Mouse (Mus musculus) small intestine, adult 2 months (tissue): Measurements from ENCODE around the gene Tcta. TPM values are rescaled to one million over a fixed set of nuclear protein-coding genes. Genes with fewer than 3 reads are reported as not detected.
"Not testable (repeated sequence)": the region's sequence is repeated elsewhere in the genome, so short reads cannot be mapped to it uniquely, and the experiment has no call there.

Experiments
- H3K27ac ChIP-seq: fragments of 200-500 bp; 2 replicates; pipeline ENCODE4 v1.5.1; 2012; ENCODE audit warnings: low read depth, low read length, control low read depth, inconsistent platforms; ENCODE audit not compliant: insufficient read depth
- H3K27me3 ChIP-seq: fragments of 200-500 bp; 2 replicates; pipeline ENCODE4 v1.6.1; 2012; ENCODE audit warnings: mild to moderate bottlenecking, moderate library complexity, low read length, inconsistent platforms; ENCODE audit not compliant: control insufficient read depth, insufficient read depth
- H3K36me3 ChIP-seq: fragments of 200-500 bp; 2 replicates; pipeline ENCODE4 v1.6.1; 2012; ENCODE audit warnings: mild to moderate bottlenecking, low read length, control low read depth, inconsistent platforms; ENCODE audit not compliant: control insufficient read depth, insufficient read depth
- H3K4me1 ChIP-seq: fragments of 200-500 bp; 2 replicates; pipeline ENCODE4 v1.6.1; 2012; ENCODE audit warnings: low read length, inconsistent platforms, mixed read lengths; ENCODE audit not compliant: control insufficient read depth, insufficient read depth, insufficient read length
- H3K4me3 ChIP-seq: fragments of 200-500 bp; 2 replicates; pipeline ENCODE4 v1.5.1; 2012; ENCODE audit warnings: low read depth, mild to moderate bottlenecking, control low read depth, inconsistent platforms, low read length, moderate library complexity
- CTCF ChIP-seq: fragments of 200-500 bp; IDR thresholded peaks from 2 replicates; pipeline ENCODE4 v1.5.1; 2012; ENCODE audit warnings: low read depth, mild to moderate bottlenecking, control low read depth, inconsistent platforms, low read length, moderate library complexity, mixed read lengths; ENCODE audit not compliant: insufficient replicate concordance, insufficient read length; ENCODE audit errors: extremely low read depth
- POLR2A ChIP-seq: fragments of 200-500 bp; IDR thresholded peaks from 2 replicates; pipeline ENCODE4 v1.6.1; 2012; ENCODE audit warnings: low read depth, mild to moderate bottlenecking, control low read depth, inconsistent platforms, low read length, moderate library complexity
- WGBS: fragments of 180-500 bp; shearing (Covaris S2); methylation state at CpG from one replicate; pipeline ENCODE4 v1.1.7; 2018; 5-methylcytosine and 5-hydroxymethylcytosine counted together
- polyA plus RNA-seq: library from polyadenylated mRNA; depleted of rRNA; stranded (reverse); fragments of >200 nt; gene quantifications from 2 replicates; pipeline ENCODE4 v1.2.3, GENCODE M21; 2012

Gene Tcta
- polyA plus RNA-seq, 1 experiment, result 36.7 TPM

- Histone ChIP-seq H3K4me3 (no peak overlapping the region), H3K27me3 (no peaks in the 10 kb centered on the region), H3K36me3 (peaks cover 24% of the 10 kb centered on the region), H3K27ac (peak overlapping the region; percentile 80), H3K4me1 (peaks cover 21% of the 10 kb centered on the region; the same call in 1 of the 2 replicates)
- TF ChIP-seq POLR2A, result no peak
- TF ChIP-seq CTCF, result no peak
- WGBS, result 8% methylated on average over 6 of the region's 6 CpGs
Observed at GRCm38 (mm10) chr9:108338551-108338885, 32.6 kb upstream of the Tcta start.

- Histone ChIP-seq H3K4me3 (no peak overlapping the region), H3K27me3 (no peaks in the 10 kb centered on the region), H3K4me1 (peaks cover 19% of the 10 kb centered on the region; the same call in 1 of the 2 replicates), H3K27ac (peak overlapping the region; percentile 80), H3K36me3 (peaks cover 28% of the 10 kb centered on the region)
- WGBS, result 55% methylated on average over 10 of the region's 10 CpGs
- TF ChIP-seq CTCF, result no peak
- no peak for TF ChIP-seq POLR2A
Observed at GRCm38 (mm10) chr9:108337848-108338550, 32.0 kb upstream of the Tcta start.

DNA sequence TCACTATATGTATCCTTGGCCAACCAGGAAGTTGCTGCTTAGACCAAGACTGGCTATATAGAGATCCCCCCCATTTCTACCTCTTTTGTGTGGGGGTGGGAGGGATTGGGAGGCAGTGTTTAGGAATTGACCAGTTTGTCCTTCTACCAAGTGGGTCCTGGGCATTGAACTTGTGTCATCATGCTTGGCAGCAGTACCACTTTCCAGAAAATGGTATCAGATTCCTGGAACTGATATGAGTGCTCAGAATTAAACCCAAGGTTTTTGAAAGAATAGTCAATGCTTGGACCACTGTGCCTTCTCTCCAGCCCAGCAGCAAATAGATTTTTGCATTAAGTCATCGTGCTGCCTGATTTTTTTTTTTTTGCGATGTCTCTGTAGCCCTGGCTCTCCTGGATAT, 19.9 kb upstream of the Tcta start:
- no peak overlapping the region for H3K27ac ChIP-seq
- no peaks in the 10 kb centered on the region for H3K27me3 ChIP-seq
- H3K36me3 ChIP-seq, result peaks cover 35% of the 10 kb centered on the region
- H3K4me1 ChIP-seq, result peaks cover 2% of the 10 kb centered on the region; the same call in 1 of the 2 replicates
- no peak overlapping the region for H3K4me3 ChIP-seq
- 94% methylated on average over 2 of the region's 2 CpGs for WGBS
- no peak for TF ChIP-seq CTCF

DNA sequence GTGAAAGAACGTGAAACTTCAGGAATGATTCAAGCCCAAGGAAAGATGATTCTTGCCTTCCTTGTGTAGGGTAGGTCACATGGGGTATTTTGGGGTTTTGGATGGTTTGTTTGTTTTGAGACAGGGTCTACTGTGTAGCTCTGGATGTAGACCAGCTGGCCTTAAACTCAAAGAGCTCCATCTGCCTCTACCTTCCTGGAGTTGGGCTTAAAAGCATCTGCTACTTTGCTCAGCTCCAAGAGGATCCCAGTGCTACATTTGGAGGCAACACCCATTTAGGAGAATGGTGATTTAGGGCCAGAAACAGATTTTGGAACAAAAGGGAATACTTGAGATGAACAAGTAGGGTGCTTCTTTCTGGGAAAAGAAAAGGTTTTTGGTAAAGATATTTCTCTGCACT, 18.8 kb upstream of the Tcta start:
- Histone ChIP-seq H3K27ac (no peak overlapping the region), H3K36me3 (peaks cover 31% of the 10 kb centered on the region), H3K4me1 (peaks cover 2% of the 10 kb centered on the region; the same call in 1 of the 2 replicates), H3K4me3 (no peak overlapping the region), H3K27me3 (no peaks in the 10 kb centered on the region)
- TF ChIP-seq POLR2A (no peak), CTCF (no peak)
- WGBS, result 80% methylated on average over 1 of the region's 1 CpGs

- H3K36me3 ChIP-seq, result peaks cover 16% of the 10 kb centered on the region
- 84% methylated on average over 7 of the region's 7 CpGs for WGBS
Observed at GRCm38 (mm10) chr9:108322054-108322453, 16.1 kb upstream of the Tcta start.

DNA sequence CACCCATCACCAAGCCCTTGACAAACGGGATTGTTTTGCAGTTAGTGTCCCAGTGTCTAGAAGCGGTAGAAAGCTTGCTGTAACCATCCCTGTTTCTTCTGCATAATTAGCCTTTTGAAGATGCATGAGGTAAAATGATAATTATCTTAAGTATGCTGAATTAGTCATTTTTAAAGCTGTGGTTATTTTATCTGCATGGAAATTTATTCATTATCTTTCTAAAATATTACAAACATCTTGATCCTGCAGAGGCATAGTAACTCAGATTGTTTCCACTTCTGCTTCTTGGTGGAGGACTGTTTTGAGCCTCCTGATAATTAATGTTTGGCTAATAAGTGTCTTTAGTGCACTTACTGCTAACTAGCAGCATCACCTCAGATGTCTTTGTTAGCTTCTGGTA, 12.5 kb upstream of the Tcta start:
- Histone ChIP-seq H3K4me1 (no peaks in the 10 kb centered on the region), H3K27me3 (no peaks in the 10 kb centered on the region), H3K4me3 (no peak overlapping the region), H3K27ac (no peak overlapping the region), H3K36me3 (peaks cover 17% of the 10 kb centered on the region)
- WGBS, result 76% methylated on average over 2 of the region's 2 CpGs
- no peak for TF ChIP-seq POLR2A
- no peak for TF ChIP-seq CTCF

More at GRCm38 (mm10) chr9:108322054-108322453, 16.1 kb upstream of the Tcta start:
- H3K4me3 ChIP-seq, H3K27ac ChIP-seq, H3K27me3 ChIP-seq, H3K4me1 ChIP-seq: not testable (repeated sequence)

GRCm38 (mm10) chr9:108317572-108317971, 11.6 kb upstream of the Tcta start:
- no peak overlapping the region for H3K4me3 ChIP-seq
- 88% methylated on average over 3 of the region's 3 CpGs for WGBS
- TF ChIP-seq POLR2A (no peak), CTCF (no peak)

GRCm38 (mm10) chr9:108308141-108308540, 2.2 kb upstream of the Tcta start:
- H3K27ac ChIP-seq, result no peak overlapping the region
- H3K4me1 ChIP-seq, result peaks cover 7% of the 10 kb centered on the region; the same call in 1 of the 2 replicates
- H3K27me3 ChIP-seq, result no peaks in the 10 kb centered on the region
- 5% methylated on average over 2 of the region's 2 CpGs for WGBS
- H3K4me3 ChIP-seq, result no peak overlapping the region
- H3K36me3 ChIP-seq, result peaks cover 9% of the 10 kb centered on the region
- TF ChIP-seq POLR2A (no peak), CTCF (no peak)

More at GRCm38 (mm10) chr9:108317572-108317971, 11.6 kb upstream of the Tcta start:
- no peaks in the 10 kb centered on the region for H3K27me3 ChIP-seq
- no peaks in the 10 kb centered on the region for H3K4me1 ChIP-seq
- peaks cover 17% of the 10 kb centered on the region for H3K36me3 ChIP-seq
- no peak overlapping the region for H3K27ac ChIP-seq
